ENCODE assay signal across 22 mouse cellular contexts in genomic region chr16:30724591-30724990, GRCm38 (mm10).
DNase-seq lines count a peak whose midpoint lies in the region; ATAC-seq and TF ChIP-seq lines count a peak whose summit lies in the region.
"Had no signal": no experiment of that assay in that cellular context is flagged by ENCODE, and none has a peak within 500 bp of the region (broad histone marks: within the 10 kb centered on the region; RNA-seq: fewer than 3 reads in every experiment).

No protein-coding gene starts in this region.

- DNase-seq in hindbrain, embryonic 10.5 days (ENCODE audit: low spot score) = peak; percentile 8
- no peak for DNase-seq in hindbrain, postnatal 0 days (ENCODE audit: low spot score)
- peak; percentile 81 for DNase-seq in embryonic facial prominence, embryonic 11.5 days (ENCODE audit: low spot score)
- DNase-seq in limb, embryonic 10.5 days (ENCODE audit: low spot score) = no peak
- no peak for DNase-seq in right cerebral cortex, postnatal 36 days (ENCODE audit: low spot score in 2 of 2)
- DNase-seq in kidney, postnatal 25 days = no peak
- DNase-seq: adrenal gland, postnatal 14 days; cerebellum, postnatal 14 days; kidney, postnatal 36 days; liver, postnatal 0 days; thymus, adult 18-20 months; thymus, postnatal 36 days had no signal

- H3K9ac ChIP-seq in hindbrain, postnatal 0 days (replicated peaks; ENCODE audit: low read length) = no peak overlapping the region
- no peak overlapping the region for H3K9ac ChIP-seq in embryonic facial prominence, embryonic 11.5 days (replicated peaks; ENCODE audit: low read length)
- H3K9ac ChIP-seq: forebrain, embryonic 15.5 days; liver, postnatal 0 days; neural tube, embryonic 15.5 days had no signal

- H3K36me3 ChIP-seq in hindbrain, embryonic 10.5 days = no peaks in the 10 kb centered on the region
- no peaks in the 10 kb centered on the region for H3K36me3 ChIP-seq in hindbrain, postnatal 0 days (ENCODE audit: insufficient read depth, low read length)
- no peaks in the 10 kb centered on the region for H3K36me3 ChIP-seq in embryonic facial prominence, embryonic 11.5 days (replicated peaks; ENCODE audit: control insufficient read depth, insufficient read depth, low read depth, low read length)
- H3K36me3 ChIP-seq in limb, embryonic 10.5 days = no peaks in the 10 kb centered on the region
- H3K36me3 ChIP-seq: forebrain, embryonic 15.5 days; heart, embryonic 10.5 days; midbrain, embryonic 10.5 days; neural tube, embryonic 15.5 days had no signal

- no peak overlapping the region for H3K27ac ChIP-seq in hindbrain, embryonic 10.5 days
- no peak overlapping the region for H3K27ac ChIP-seq in hindbrain, postnatal 0 days
- no peak overlapping the region for H3K27ac ChIP-seq in embryonic facial prominence, embryonic 11.5 days (replicated peaks; ENCODE audit: low read depth, low read length)
- H3K27ac ChIP-seq in limb, embryonic 10.5 days = peak overlapping the region; percentile 59
- H3K27ac ChIP-seq: forebrain, embryonic 15.5 days; heart, embryonic 10.5 days; macrophage; midbrain, embryonic 10.5 days; neural tube, embryonic 15.5 days had no signal

- H3K4me3 ChIP-seq in hindbrain, embryonic 10.5 days = no peak overlapping the region
- no peak overlapping the region for H3K4me3 ChIP-seq in hindbrain, postnatal 0 days (ENCODE audit: low read length)
- H3K4me3 ChIP-seq in embryonic facial prominence, embryonic 11.5 days (ENCODE audit: low read depth, low read length) = no peak overlapping the region
- H3K4me3 ChIP-seq in limb, embryonic 10.5 days = no peak overlapping the region
- H3K4me3 ChIP-seq: forebrain, embryonic 15.5 days; heart, embryonic 10.5 days; midbrain, embryonic 10.5 days; neural tube, embryonic 15.5 days had no signal

- no peak for ATAC-seq in hindbrain, postnatal 0 days
- peak; percentile 86 for ATAC-seq in embryonic facial prominence, embryonic 11.5 days (replicated peaks; ENCODE audit: insufficient number of reproducible peaks, low FRiP score, low TSS enrichment, low read depth)
- no peak for ATAC-seq in megakaryocyte progenitor cell, adult 5-6 weeks (replicated peaks; ENCODE audit: poor library complexity)
- ATAC-seq: forebrain, embryonic 15.5 days; hindbrain, embryonic 16.5 days; intestine, embryonic 16.5 days; liver, postnatal 0 days; lung, postnatal 0 days had no signal

- 0 out of 2 replicates have a peak, but pooled peaks cover 5% of the 10 kb centered on the region for H3K4me1 ChIP-seq in hindbrain, embryonic 10.5 days (replicated peaks)
- H3K4me1 ChIP-seq in hindbrain, postnatal 0 days (ENCODE audit: insufficient read depth, low read length) = no peaks in the 10 kb centered on the region
- no peaks in the 10 kb centered on the region for H3K4me1 ChIP-seq in embryonic facial prominence, embryonic 11.5 days (ENCODE audit: control insufficient read depth, insufficient read depth, low read length)
- H3K4me1 ChIP-seq in limb, embryonic 10.5 days = peaks cover 50% of the 10 kb centered on the region
- H3K4me1 ChIP-seq: forebrain, embryonic 15.5 days; heart, embryonic 10.5 days; midbrain, embryonic 10.5 days had no signal

- WGBS in hindbrain, embryonic 10.5 days = 100% methylated on average over 1 of the region's 1 CpGs
- WGBS in hindbrain, postnatal 0 days = 95% methylated on average over 1 of the region's 1 CpGs
- WGBS in embryonic facial prominence, embryonic 11.5 days = 52% methylated on average over 1 of the region's 1 CpGs
- WGBS in limb, embryonic 10.5 days = 41% methylated on average over 1 of the region's 1 CpGs

- TF ChIP-seq CTCF in hindbrain, postnatal 0 days (IDR thresholded peaks at IDR 0.05; ENCODE audit: low read depth) = no peak

- no peak overlapping the region for H3K4me2 ChIP-seq in hindbrain, postnatal 0 days (ENCODE audit: low read depth, low read length)
- no peak overlapping the region for H3K4me2 ChIP-seq in embryonic facial prominence, embryonic 11.5 days (ENCODE audit: low read depth, low read length)
- H3K4me2 ChIP-seq: forebrain, embryonic 15.5 days; liver, embryonic 11.5 days; neural tube, embryonic 15.5 days had no signal

- H3K9me3 ChIP-seq in hindbrain, embryonic 10.5 days = no peaks in the 10 kb centered on the region
- H3K9me3 ChIP-seq in hindbrain, postnatal 0 days (ENCODE audit: low read length) = 0 out of 2 replicates have a peak, but pooled peaks cover 2% of the 10 kb centered on the region
- H3K9me3 ChIP-seq in embryonic facial prominence, embryonic 11.5 days (replicated peaks; ENCODE audit: control insufficient read depth, low read length) = no peaks in the 10 kb centered on the region
- no peaks in the 10 kb centered on the region for H3K9me3 ChIP-seq in limb, embryonic 10.5 days (replicated peaks)
- H3K9me3 ChIP-seq: forebrain, embryonic 15.5 days; heart, embryonic 10.5 days; midbrain, embryonic 10.5 days had no signal

- no peaks in the 10 kb centered on the region for H3K27me3 ChIP-seq in hindbrain, embryonic 10.5 days (ENCODE audit: insufficient read depth, poor library complexity, severe bottlenecking)
- no peaks in the 10 kb centered on the region for H3K27me3 ChIP-seq in hindbrain, postnatal 0 days (ENCODE audit: insufficient read depth, low read length)
- no peaks in the 10 kb centered on the region for H3K27me3 ChIP-seq in embryonic facial prominence, embryonic 11.5 days (ENCODE audit: control insufficient read depth, insufficient read depth, low read length)
- no peaks in the 10 kb centered on the region for H3K27me3 ChIP-seq in limb, embryonic 10.5 days (ENCODE audit: low read depth, poor library complexity, severe bottlenecking)
- H3K27me3 ChIP-seq: forebrain, embryonic 15.5 days; neural tube, embryonic 15.5 days had no signal

Comparison
In these comparisons a context has a peak if more than half of its experiments do, and no peak if none do; other contexts are left out.
1. DNase-seq: peak in hindbrain, embryonic 10.5 days (single experiment) and embryonic facial prominence, embryonic 11.5 days (single experiment); none in hindbrain, postnatal 0 days (single experiment), limb, embryonic 10.5 days (single experiment), right cerebral cortex, postnatal 36 days (0 of 2) and kidney, postnatal 25 days (0 of 2).